Mouse (Mus musculus): Measurements from ENCODE around the gene Clpsl2.

- TF ChIP-seq POLR2A (IDR thresholded peaks at IDR 0.05; ENCODE audit: borderline replicate concordance, insufficient read depth, low read length) (no peak), CTCF (IDR thresholded peaks at IDR 0.05; ENCODE audit: borderline replicate concordance, insufficient read depth, low read depth, low read length) (no peak)
Measured at GRCm38 (mm10) chr17:28575244-28576125, 26.3 kb downstream of the Clpsl2 start, which contains the start of gene Lhfpl5.
